Mouse (Mus musculus) forebrain, postnatal 0 days (tissue): ENCODE measurements at regions not wholly inside any gene's neighbourhood (a gene's known extent, or its start where the extent isn't known, plus 50 kb on each side); places are given as distances from the start of the nearest gene placed in this dataset.

Experiments used
- ATAC-seq: fragments of 200-750 bp; cut with Nextera tagmentation; 2 replicates; pipeline ENCODE4 v1.8.0; 2017; ENCODE audit warnings: mild to moderate bottlenecking, moderate library complexity
- DNase-seq: peaks from one replicate; pipeline ENCODE4 v3.0.0-alpha.2; 2015
- H3K27ac ChIP-seq: fragments of 300-500 bp; sonication (generic); 2 replicates; pipeline ENCODE4 v1.5.1; 2014; ENCODE audit warnings: low read depth, mild to moderate bottlenecking, antibody characterized with exemption, low read length, moderate library complexity, mixed read lengths
- H3K27me3 ChIP-seq: fragments of 300-500 bp; sonication (generic); 2 replicates; pipeline ENCODE4 v1.6.1; 2014; ENCODE audit warnings: mild to moderate bottlenecking, low read length, mixed read lengths; ENCODE audit not compliant: insufficient read depth
- H3K36me3 ChIP-seq: fragments of 300-500 bp; sonication (generic); 2 replicates; pipeline ENCODE4 v1.6.1; 2014; ENCODE audit warnings: mild to moderate bottlenecking, moderate library complexity; ENCODE audit not compliant: insufficient read depth
- H3K4me1 ChIP-seq: fragments of 300-500 bp; sonication (generic); 2 replicates; pipeline ENCODE4 v1.6.1; 2014; ENCODE audit warnings: antibody characterized with exemption; ENCODE audit not compliant: insufficient read depth
- H3K4me2 ChIP-seq: fragments of 300-500 bp; sonication (generic); 2 replicates; pipeline ENCODE4 v1.6.1; 2014; ENCODE audit warnings: low read depth, mild to moderate bottlenecking, moderate library complexity
- H3K4me3 ChIP-seq: fragments of 300-500 bp; sonication (generic); 2 replicates; pipeline ENCODE4 v1.5.1; 2014; ENCODE audit warnings: low read depth, low read length, mixed read lengths
- H3K9ac ChIP-seq: fragments of 300-500 bp; sonication (generic); 2 replicates; pipeline ENCODE4 v1.6.1; 2014; ENCODE audit warnings: mild to moderate bottlenecking
- H3K9me3 ChIP-seq: fragments of 300-500 bp; sonication (generic); 2 replicates; pipeline ENCODE4 v1.6.1; 2016; ENCODE audit warnings: low read length
- CTCF ChIP-seq: sonication (generic); IDR thresholded peaks from 2 replicates; pipeline ENCODE4 v1.5.1; 2016; ENCODE audit warnings: antibody characterized with exemption, control low read depth, low read depth
- WGBS: fragments of 180-500 bp; shearing (Covaris S2); extraction: QIAGEN DNeasy Blood & Tissue Kit; methylation state at CpG from one replicate; pipeline ENCODE4 v1.1.7; 2014; 5-methylcytosine and 5-hydroxymethylcytosine counted together

DNA sequence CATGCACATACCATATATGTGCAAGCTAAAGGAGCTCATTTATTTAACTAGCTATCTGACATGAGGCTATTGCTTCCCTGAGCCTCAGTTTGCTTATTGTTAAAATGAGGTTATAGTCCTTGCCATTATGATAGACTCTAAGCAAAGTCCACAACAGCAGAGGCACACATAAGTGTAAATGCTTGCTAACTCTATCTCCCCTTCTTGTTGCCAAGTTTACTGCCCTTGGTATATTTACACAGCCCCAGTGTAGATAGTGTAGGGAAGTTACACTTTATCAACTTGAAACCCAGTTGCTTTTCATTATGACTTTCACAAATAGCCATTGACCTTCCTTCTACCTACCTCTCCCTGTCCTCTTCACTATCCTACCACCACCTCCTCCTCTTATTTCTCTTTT is 782.6 kb upstream of the Agtr1b start:
- H3K4me2 ChIP-seq = no peak overlapping the region
- DNase-seq (no peak), ATAC-seq (no peak)
- no peak overlapping the region for H3K4me3 ChIP-seq
- H3K36me3 ChIP-seq = no peaks in the 10 kb centered on the region
- H3K9me3 ChIP-seq = no peaks in the 10 kb centered on the region
- H3K27ac ChIP-seq = no peak overlapping the region
- H3K4me1 ChIP-seq = no peaks in the 10 kb centered on the region
- no peak overlapping the region for H3K9ac ChIP-seq
- TF ChIP-seq CTCF = no peak
- no peaks in the 10 kb centered on the region for H3K27me3 ChIP-seq

GRCm38 (mm10) chr3:21128821-21129504 is 762.0 kb upstream of the Agtr1b start:
- Histone ChIP-seq H3K9ac (no peak overlapping the region), H3K4me3 (no peak overlapping the region), H3K4me2 (no peak overlapping the region), H3K27me3 (no peaks in the 10 kb centered on the region), H3K9me3 (no peaks in the 10 kb centered on the region), H3K27ac (no peak overlapping the region), H3K36me3 (no peaks in the 10 kb centered on the region), H3K4me1 (no peaks in the 10 kb centered on the region)
- 91% methylated on average over 1 of the region's 1 CpGs for WGBS
- no peak for ATAC-seq
- no peak for TF ChIP-seq CTCF
- DNase-seq = no peak

DNA sequence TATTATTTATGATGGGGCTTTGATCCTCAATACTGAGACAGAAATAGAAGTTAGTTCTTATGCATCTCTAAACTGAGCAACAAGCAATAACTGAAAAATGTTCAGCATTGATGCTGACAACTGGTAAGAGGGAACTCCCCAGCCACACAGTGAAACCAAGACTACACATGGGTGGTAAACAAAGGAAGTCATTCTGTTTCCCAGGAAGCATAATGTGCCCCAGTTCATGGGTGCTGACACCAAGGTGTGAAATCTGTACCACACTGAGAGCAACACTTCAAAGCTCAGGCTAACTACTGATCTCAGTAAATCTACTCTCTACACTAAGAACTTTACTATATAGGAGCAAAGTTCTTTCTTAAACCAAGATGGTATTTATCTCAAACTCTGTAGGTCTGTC is 759.2 kb upstream of the Agtr1b start:
- Histone ChIP-seq H3K4me3 (no peak overlapping the region), H3K27ac (no peak overlapping the region), H3K36me3 (no peaks in the 10 kb centered on the region), H3K27me3 (no peaks in the 10 kb centered on the region), H3K4me1 (no peaks in the 10 kb centered on the region), H3K9me3 (no peaks in the 10 kb centered on the region), H3K4me2 (no peak overlapping the region), H3K9ac (no peak overlapping the region)
- no peak for DNase-seq
- no peak for TF ChIP-seq CTCF
- no peak for ATAC-seq

DNA sequence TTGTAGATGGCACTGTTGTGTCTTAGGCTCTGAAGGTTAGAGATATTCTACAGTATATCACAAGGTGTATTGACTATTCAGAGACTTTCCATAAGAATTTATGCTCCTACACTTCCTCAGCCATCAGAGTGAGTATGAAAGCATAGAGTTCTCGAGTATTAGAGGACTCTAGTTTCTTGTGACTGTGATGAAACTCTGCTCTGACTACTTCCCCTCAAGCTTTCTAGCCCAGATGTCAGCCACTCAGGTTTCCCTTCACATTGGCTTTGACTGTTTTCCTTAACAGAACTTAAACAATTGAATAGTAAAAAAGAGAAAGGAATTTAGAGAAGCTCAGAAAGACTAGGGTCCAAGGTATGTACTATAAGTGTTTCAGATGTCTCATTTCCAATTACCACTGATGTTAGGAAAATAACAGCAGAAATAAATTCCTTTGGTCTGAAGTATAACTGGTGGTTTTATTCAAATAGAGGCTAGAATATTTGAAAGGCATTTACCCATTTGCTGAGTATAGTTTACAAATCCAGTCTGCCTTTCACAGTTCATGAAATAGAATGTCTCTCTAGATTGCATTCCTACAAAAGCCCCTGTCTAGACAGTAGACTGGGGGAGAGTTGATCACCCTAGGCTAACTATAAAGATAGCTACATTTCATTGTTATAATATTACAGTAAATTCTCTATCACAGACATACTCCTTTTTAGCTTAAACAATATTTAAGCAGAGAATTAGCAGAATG is 751.4 kb upstream of the Agtr1b start:
- ATAC-seq (no peak), DNase-seq (no peak)
- no peak overlapping the region for H3K4me3 ChIP-seq
- WGBS = 70% methylated on average over 1 of the region's 1 CpGs
- no peak overlapping the region for H3K4me2 ChIP-seq
- TF ChIP-seq CTCF = no peak
- no peaks in the 10 kb centered on the region for H3K4me1 ChIP-seq
- H3K9ac ChIP-seq = no peak overlapping the region
- H3K9me3 ChIP-seq = no peaks in the 10 kb centered on the region
- H3K27ac ChIP-seq = no peak overlapping the region
- no peaks in the 10 kb centered on the region for H3K36me3 ChIP-seq
- H3K27me3 ChIP-seq = no peaks in the 10 kb centered on the region

DNA sequence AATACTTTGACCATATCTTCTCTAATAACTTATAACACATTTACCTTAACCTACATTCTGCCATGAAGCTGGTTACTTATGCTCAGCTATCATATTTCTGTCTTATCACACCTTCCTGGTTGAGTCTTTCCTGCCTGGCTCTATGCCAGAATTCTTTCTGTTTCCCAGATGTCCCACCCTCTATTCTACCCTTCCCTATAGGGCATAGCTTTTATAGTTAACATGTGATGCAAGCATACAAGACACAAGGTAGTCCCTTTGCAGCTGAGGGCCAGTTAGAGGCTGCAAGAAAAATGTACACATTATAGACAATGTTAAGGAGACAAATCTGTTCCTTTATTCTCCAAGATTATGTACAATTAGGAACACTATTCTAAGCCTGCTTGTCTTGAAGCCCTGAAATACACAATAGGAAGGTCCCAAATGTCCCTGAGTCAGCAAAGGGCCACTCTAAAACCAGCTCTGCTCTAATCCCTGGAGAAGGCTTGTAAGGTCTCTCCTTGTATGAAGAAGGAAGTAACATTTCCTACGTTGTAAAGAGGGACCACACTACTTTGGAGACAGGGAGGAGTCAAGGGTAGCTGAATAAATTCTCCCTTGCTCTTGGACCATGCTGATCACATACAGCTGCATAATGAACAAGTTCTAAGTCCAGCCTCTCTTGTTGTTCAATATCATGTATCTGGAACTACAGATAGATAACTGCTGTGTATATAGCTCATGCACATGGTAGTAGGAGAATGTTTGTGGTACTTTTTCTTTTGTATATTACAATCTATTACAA is 745.0 kb upstream of the Agtr1b start:
- no peak overlapping the region for H3K4me3 ChIP-seq
- H3K27ac ChIP-seq = no peak overlapping the region
- H3K36me3 ChIP-seq = no peaks in the 10 kb centered on the region
- no peaks in the 10 kb centered on the region for H3K9me3 ChIP-seq
- DNase-seq = peak; percentile 6
- no peak for ATAC-seq
- no peak overlapping the region for H3K4me2 ChIP-seq
- no peaks in the 10 kb centered on the region for H3K4me1 ChIP-seq
- 74% methylated on average over 1 of the region's 1 CpGs for WGBS
- H3K9ac ChIP-seq = no peak overlapping the region
- no peaks in the 10 kb centered on the region for H3K27me3 ChIP-seq
- no peak for TF ChIP-seq CTCF

GRCm38 (mm10) chr3:21090206-21090605 is 723.2 kb upstream of the Agtr1b start:
- no peaks in the 10 kb centered on the region for H3K9me3 ChIP-seq
- H3K27me3 ChIP-seq = no peaks in the 10 kb centered on the region
- H3K4me2 ChIP-seq = no peak overlapping the region
- H3K4me3 ChIP-seq = no peak overlapping the region
- ATAC-seq = no peak
- no peak overlapping the region for H3K27ac ChIP-seq
- no peak for TF ChIP-seq CTCF
- DNase-seq = no peak
- no peaks in the 10 kb centered on the region for H3K36me3 ChIP-seq
- H3K9ac ChIP-seq = no peak overlapping the region
- no peaks in the 10 kb centered on the region for H3K4me1 ChIP-seq

DNA sequence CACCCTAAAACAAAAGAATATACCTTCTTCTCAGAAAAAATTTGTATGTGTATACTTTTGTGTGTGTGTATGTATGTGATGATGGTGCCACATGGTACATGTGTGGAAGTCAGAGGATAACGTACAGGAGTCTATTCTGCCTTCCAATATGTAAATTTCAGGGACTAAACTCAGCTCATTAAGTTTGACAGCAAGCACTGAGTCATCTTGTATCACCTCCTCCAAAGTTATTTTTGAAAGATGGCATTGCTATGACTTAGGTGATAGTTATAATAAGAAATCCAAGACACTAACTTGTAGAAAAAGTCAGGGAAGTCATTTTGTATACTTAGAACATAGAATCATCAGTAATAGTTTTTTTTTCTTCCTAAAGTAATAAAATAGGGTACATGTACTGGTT is 719.4 kb upstream of the Agtr1b start:
- ATAC-seq (no peak), DNase-seq (no peak)
- WGBS = 71% methylated on average over 1 of the region's 1 CpGs
- H3K36me3 ChIP-seq = no peaks in the 10 kb centered on the region
- no peak overlapping the region for H3K4me2 ChIP-seq
- TF ChIP-seq CTCF = no peak
- H3K27me3 ChIP-seq = no peaks in the 10 kb centered on the region
- no peak overlapping the region for H3K4me3 ChIP-seq
- no peaks in the 10 kb centered on the region for H3K4me1 ChIP-seq
- no peak overlapping the region for H3K9ac ChIP-seq
- no peak overlapping the region for H3K27ac ChIP-seq
- no peaks in the 10 kb centered on the region for H3K9me3 ChIP-seq
